Comparison of ENCODE assay signal across 8 mouse cellular contexts in genomic region chr6:87628936-87629335, GRCm38 (mm10). TPM values are rescaled to one million over a fixed set of nuclear protein-coding genes. Genes with fewer than 3 reads are reported as not detected.
DNase-seq lines count a peak whose midpoint lies in the region; ATAC-seq and TF ChIP-seq lines count a peak whose summit lies in the region.
"Not testable (repeated sequence)": the region's sequence is repeated elsewhere in the genome, so short reads cannot be mapped to it uniquely, and the experiment has no call there.
"Had no signal": no experiment of that assay in that cellular context is flagged by ENCODE, and none has a peak within 500 bp of the region (broad histone marks: within the 10 kb centered on the region; RNA-seq: fewer than 3 reads in every experiment).

No protein-coding gene starts in this region.

- not testable (repeated sequence) for H3K36me3 ChIP-seq in E14TG2a.4 (ENCODE audit: insufficient read depth, low read length); ES-E14 (ENCODE audit: control insufficient read depth, insufficient read depth, low read length, poor library complexity, severe bottlenecking); lung, embryonic 15.5 days; testis, adult 2 months (ENCODE audit: control insufficient read depth, insufficient read depth, low read length)

- 70% methylated on average over 14 of the region's 15 CpGs for WGBS in lung, embryonic 15.5 days

- ATAC-seq in lung, embryonic 15.5 days (ENCODE audit: borderline replicate concordance, extremely low read depth, low FRiP score, low TSS enrichment): 0 out of 2 replicates have a peak, but pooled peaks have one; percentile 39

- peak overlapping the region; percentile 73 for H3K4me3 ChIP-seq in E14TG2a.4 (replicated peaks; ENCODE audit: low read length)
- peak overlapping the region; percentile 29 to 49; a peak in 3 of 4 replicates for H3K4me3 ChIP-seq in ES-E14 (ENCODE audit: insufficient read depth in 1 of 2, low read depth in 1 of 2, low read length in 2 of 2, poor library complexity in 1 of 2, severe bottlenecking in 1 of 2)
- H3K4me3 ChIP-seq in lung, embryonic 15.5 days: not testable (repeated sequence)
- H3K4me3 ChIP-seq in testis, adult 2 months (ENCODE audit: control insufficient read depth, low read depth, low read length): 0 out of 2 replicates have a peak overlapping the region, but pooled peaks have one; percentile 13

- in situ Hi-C loops in ES-E14 (cut with MboI; ENCODE audit: low sequenced_read_pairs in 2 of 2, unreplicated experiment in 2 of 2): not testable (repeated sequence)

- not testable (repeated sequence) for H3K9ac ChIP-seq in ES-E14 (ENCODE audit: insufficient read depth, low read depth, low read length, poor library complexity, severe bottlenecking); lung, embryonic 15.5 days

- not testable (repeated sequence) for H3K9me3 ChIP-seq in E14TG2a.4 (ENCODE audit: low read length); ES-E14 (ENCODE audit: control insufficient read depth, insufficient read depth, low read depth, low read length); lung, embryonic 15.5 days

- TF ChIP-seq CTCF in E14TG2a.4 (conservative IDR thresholded peaks at IDR 0.05; ENCODE audit: low read length); testis, adult 2 months (IDR thresholded peaks at IDR 0.05; ENCODE audit: control insufficient read depth, insufficient read depth, insufficient replicate concordance, low read depth, low read length): not testable (repeated sequence)

- not testable (repeated sequence) for H3K27me3 ChIP-seq in E14TG2a.4 (ENCODE audit: insufficient read depth, low read length); lung, embryonic 15.5 days; testis, adult 2 months (ENCODE audit: control insufficient read depth, insufficient read depth, low read length)

- peak; percentile 12 for DNase-seq in ES-E14 (ENCODE audit: low read depth, low spot score)
- DNase-seq in ZHBTc4 (ENCODE audit: low read depth, low spot score): peak; percentile 60
- DNase-seq in heart, adult 11 months: peak; percentile 22

- peaks cover 27% of the 10 kb centered on the region for H3K4me1 ChIP-seq in E14TG2a.4 (replicated peaks; ENCODE audit: low read depth, low read length)
- H3K4me1 ChIP-seq in ES-E14 (ENCODE audit: control insufficient read depth in 2 of 2, insufficient read depth in 2 of 2, low read length in 2 of 2, poor library complexity in 1 of 2); lung, embryonic 15.5 days; testis, adult 2 months (ENCODE audit: control insufficient read depth, insufficient read depth, low read length): not testable (repeated sequence)

- not testable (repeated sequence) for TF ChIP-seq POLR2A in testis, adult 2 months (IDR thresholded peaks at IDR 0.05; ENCODE audit: control insufficient read depth, low read depth, low read length)

- not testable (repeated sequence) for H3K4me2 ChIP-seq in lung, embryonic 15.5 days

- H3K27ac ChIP-seq in ES-E14 (ENCODE audit: insufficient read depth, low read depth, low read length, poor library complexity, severe bottlenecking): peak overlapping the region; percentile 14; the same call in 1 of the 2 replicates
- not testable (repeated sequence) for H3K27ac ChIP-seq in lung, embryonic 15.5 days; testis, adult 2 months (ENCODE audit: control insufficient read depth, insufficient read depth, low read depth, low read length)

RNA-seq across cellular contexts. Expression of gene Prokr1, which starts 38.4 kb away (rescaled TPM):
- 0.36 and 0.58 TPM in 2 replicates for total RNA-seq in ES-E14 (2012; rRNA removed)
- 2.5 and 2.6 TPM in 2 replicates for polyA plus RNA-seq in lung, embryonic 15.5 days (2015; fragmentation: Nextera tagmentation; extraction: Ambion mirVana)
- polyA plus RNA-seq in testis, adult 2 months (2012; rRNA removed): 0.77 and 0.98 TPM in 2 replicates
- polyA plus RNA-seq: activated CD4-positive, CD25-positive, alpha-beta regulatory T cell, adult 4 months; inflammation-experienced regulatory T-cells, adult 6 months had no signal

RNA-seq across cellular contexts. Expression of gene Aplf, which starts 43.1 kb away (rescaled TPM):
- total RNA-seq in ES-E14 (2012; rRNA removed): 9.1 and 10.4 TPM in 2 replicates
- 13.8 and 14.6 TPM in 2 replicates for polyA plus RNA-seq in lung, embryonic 15.5 days (2015; fragmentation: Nextera tagmentation; extraction: Ambion mirVana)
- polyA plus RNA-seq in testis, adult 2 months (2012; rRNA removed): 3.3 and 3.8 TPM in 2 replicates
